Mouse (Mus musculus) C2C12 (cell line): ENCODE data around the gene Creb3l4. TPM values are rescaled to one million over a fixed set of nuclear protein-coding genes. Genes with fewer than 3 reads are reported as not detected.

ENCODE experiments used
- H3K27me3 ChIP-seq: one replicate; pipeline ENCODE4 v1.6.1; 2011; ENCODE audit not compliant: control insufficient read depth, insufficient read depth, insufficient read length
- H3K36me3 ChIP-seq: one replicate; pipeline ENCODE4 v1.6.1; 2011; ENCODE audit not compliant: control insufficient read depth, insufficient read depth
- H3K4me3 ChIP-seq: one replicate; pipeline ENCODE4 v1.5.1; 2011; ENCODE audit warnings: mild to moderate bottlenecking, control low read depth; ENCODE audit not compliant: poor library complexity, insufficient read depth, severe bottlenecking
- H3K79me2 ChIP-seq: one replicate; pipeline ENCODE4 v1.6.1; 2011; ENCODE audit not compliant: control insufficient read depth, insufficient read depth
- H3K79me3 ChIP-seq: one replicate; pipeline ENCODE4 v1.6.1; 2011; ENCODE audit warnings: low read depth, control low read depth
- H3ac ChIP-seq: one replicate; pipeline ENCODE3; 2011; ENCODE audit warnings: low read depth; ENCODE audit not compliant: control insufficient read depth, insufficient read length
- CEBPB ChIP-seq: IDR thresholded peaks from one replicate; pipeline ENCODE4 v1.6.1; 2011; ENCODE audit warnings: low read depth, mild to moderate bottlenecking, control low read depth, moderate library complexity
- CTCF ChIP-seq: IDR thresholded peaks from one replicate; pipeline ENCODE4 v1.5.1; 2011; ENCODE audit not compliant: control insufficient read depth, insufficient read depth, insufficient read length
- FOSL1 ChIP-seq: IDR thresholded peaks from one replicate; pipeline ENCODE4 v1.8.0; 2011; ENCODE audit warnings: mild to moderate bottlenecking, low read length; ENCODE audit not compliant: poor library complexity, insufficient read depth, severe bottlenecking
- MAX ChIP-seq: IDR thresholded peaks from one replicate; pipeline ENCODE4 v1.6.1; 2011; ENCODE audit warnings: mild to moderate bottlenecking, control low read depth
- MYOD1 ChIP-seq: IDR thresholded peaks from one replicate; pipeline ENCODE4 v1.6.1; 2011; ENCODE audit warnings: low read depth; ENCODE audit not compliant: control insufficient read depth, insufficient read length
- MYOG ChIP-seq: IDR thresholded peaks from one replicate; pipeline ENCODE4 v1.6.1; 2011; ENCODE audit not compliant: control insufficient read depth, insufficient read length; ENCODE audit errors: extremely low read depth
- USF1 ChIP-seq: IDR thresholded peaks from one replicate; pipeline ENCODE4 v1.6.1; 2011; ENCODE audit warnings: low read depth, mild to moderate bottlenecking, control low read depth, moderate library complexity
- polyA plus RNA-seq: library from polyadenylated mRNA; unstranded; fragments of >200 nt; fragmentation: generic; extraction: Trizol; gene quantifications from one replicate; pipeline ENCODE4 v1.2.1, GENCODE M21; 2012; ENCODE audit warnings: missing spikeins

The Creb3l4 gene
- polyA plus RNA-seq, 1 experiment: 0.06 TPM

GRCm38 (mm10) chr3:90284150-90284549 is 40.8 kb upstream of the Creb3l4 start:
- Histone ChIP-seq H3K79me3 (no peaks in the 10 kb centered on the region), H3K79me2 (no peaks in the 10 kb centered on the region), H3K4me3 (no peak overlapping the region), H3K27me3 (no peaks in the 10 kb centered on the region), H3K36me3 (no peaks in the 10 kb centered on the region), H3ac (no peak overlapping the region)
- TF ChIP-seq CEBPB (no peak), MYOD1 (no peak), MAX (no peak), FOSL1 (no peak), CTCF (no peak), USF1 (no peak), MYOG (no peak)

GRCm38 (mm10) chr3:90280708-90281107 is 37.4 kb upstream of the Creb3l4 start:
- H3K79me2 ChIP-seq: no peaks in the 10 kb centered on the region
- no peak for TF ChIP-seq MYOG
- TF ChIP-seq CEBPB: no peak
- no peak for TF ChIP-seq CTCF
- TF ChIP-seq USF1: no peak
- TF ChIP-seq MAX: no peak
- TF ChIP-seq MYOD1: no peak
- no peak for TF ChIP-seq FOSL1
- no peaks in the 10 kb centered on the region for H3K36me3 ChIP-seq
- H3K4me3 ChIP-seq: no peak overlapping the region
- no peak overlapping the region for H3ac ChIP-seq
- no peaks in the 10 kb centered on the region for H3K27me3 ChIP-seq
- no peaks in the 10 kb centered on the region for H3K79me3 ChIP-seq

- Histone ChIP-seq H3K36me3 (no peaks in the 10 kb centered on the region), H3K27me3 (no peaks in the 10 kb centered on the region), H3ac (no peak overlapping the region), H3K79me2 (no peaks in the 10 kb centered on the region), H3K4me3 (no peak overlapping the region), H3K79me3 (no peaks in the 10 kb centered on the region)
- TF ChIP-seq CTCF (no peak), FOSL1 (no peak), MYOD1 (no peak), MYOG (no peak), CEBPB (no peak), MAX (no peak), USF1 (no peak)
Observed at GRCm38 (mm10) chr3:90279743-90280142, 36.4 kb upstream of the Creb3l4 start.

- TF ChIP-seq MAX (no peak), MYOG (no peak), MYOD1 (no peak), CTCF (no peak), CEBPB (no peak), USF1 (no peak), FOSL1 (no peak)
- Histone ChIP-seq H3ac (no peak overlapping the region), H3K79me3 (no peaks in the 10 kb centered on the region), H3K4me3 (no peak overlapping the region), H3K27me3 (no peaks in the 10 kb centered on the region), H3K36me3 (no peaks in the 10 kb centered on the region), H3K79me2 (no peaks in the 10 kb centered on the region)
Observed at GRCm38 (mm10) chr3:90279216-90279615, 35.9 kb upstream of the Creb3l4 start.

- no peaks in the 10 kb centered on the region for H3K79me2 ChIP-seq
- no peaks in the 10 kb centered on the region for H3K27me3 ChIP-seq
- H3K4me3 ChIP-seq: no peak overlapping the region
- H3K36me3 ChIP-seq: no peaks in the 10 kb centered on the region
- H3ac ChIP-seq: no peak overlapping the region
- H3K79me3 ChIP-seq: no peaks in the 10 kb centered on the region
- TF ChIP-seq USF1 (no peak), MYOG (no peak), CEBPB (no peak), FOSL1 (no peak), MAX (no peak), MYOD1 (no peak)
Observed at GRCm38 (mm10) chr3:90278211-90278610, 34.9 kb upstream of the Creb3l4 start.

- no peaks in the 10 kb centered on the region for H3K36me3 ChIP-seq
- TF ChIP-seq MYOD1 (no peak), FOSL1 (no peak), USF1 (no peak), MYOG (no peak), MAX (no peak)
- H3K79me3 ChIP-seq: no peaks in the 10 kb centered on the region
Observed at GRCm38 (mm10) chr3:90277793-90278192, 34.5 kb upstream of the Creb3l4 start.

More at GRCm38 (mm10) chr3:90277793-90278192, 34.5 kb upstream of the Creb3l4 start:
- Histone ChIP-seq H3ac (no peak overlapping the region), H3K27me3 (no peaks in the 10 kb centered on the region), H3K4me3 (no peak overlapping the region), H3K79me2 (no peaks in the 10 kb centered on the region)
